Mouse (Mus musculus): ENCODE measurements around the gene Gnb5.

- no peak for TF ChIP-seq CTCF (IDR thresholded peaks at IDR 0.05; ENCODE audit: borderline replicate concordance, insufficient read depth, low read length)
- no peak for TF ChIP-seq POLR2A (IDR thresholded peaks at IDR 0.05; ENCODE audit: low read depth, low read length)
Measured at GRCm38 (mm10) chr9:75353094-75353493, 47.0 kb downstream of the Gnb5 start.
